Mouse (Mus musculus): Measurements from ENCODE around the gene Ccn5. TPM values are rescaled to one million over a fixed set of nuclear protein-coding genes. Genes with fewer than 3 reads are reported as not detected.
A peak's percentile ranks its signal among the peaks of the same experiment; 100 is the strongest.

Gene Ccn5
- polyA plus RNA-seq, 1 experiment from 2014 or later = 0.50 TPM

- Histone ChIP-seq H3K36me3 (no peaks in the 10 kb centered on the region), H3K27ac (no peak overlapping the region), H3K4me3 (replicated peaks) (no peak overlapping the region), H3K9me3 (no peaks in the 10 kb centered on the region), H3K27me3 (peaks cover 4% of the 10 kb centered on the region; the same call in 1 of the 2 replicates), H3K4me2 (no peak overlapping the region), H3K9ac (replicated peaks) (no peak overlapping the region), H3K4me1 (replicated peaks) (no peaks in the 10 kb centered on the region)
- ATAC-seq (ENCODE audit: insufficient number of reproducible peaks, insufficient read depth, low FRiP score, low TSS enrichment, low read depth) = no peak
- 76% methylated on average over 4 of the region's 4 CpGs for WGBS
Measured at GRCm38 (mm10) chr2:163842043-163842442, 21.4 kb downstream of the Ccn5 start.

GRCm38 (mm10) chr2:163853461-163853901 is 32.8 kb downstream of the Ccn5 start, which contains the start of gene Kcnk15:
Kcnk15 (plus strand) TSS chr2:163853651.
- WGBS = 1% methylated on average over 38 of the region's 38 CpGs
- Histone ChIP-seq H3K36me3 (no peaks in the 10 kb centered on the region), H3K9ac (replicated peaks) (no peak within 1 kb of the TSS), H3K9me3 (no peaks in the 10 kb centered on the region), H3K4me2 (peak within 1 kb of the TSS; percentile 39), H3K4me3 (replicated peaks) (peak within 1 kb of the TSS; percentile 31), H3K27ac (no peak within 1 kb of the TSS), H3K4me1 (replicated peaks) (peaks cover 11% of the 10 kb centered on the region; the same call in 1 of the 2 replicates), H3K27me3 (peaks cover 93% of the 10 kb centered on the region)
- ATAC-seq (ENCODE audit: insufficient number of reproducible peaks, insufficient read depth, low FRiP score, low TSS enrichment, low read depth) = 0 out of 2 replicates have a peak, but pooled peaks have one; percentile 61

- H3K9me3 ChIP-seq = no peaks in the 10 kb centered on the region
- no peak overlapping the region for H3K27ac ChIP-seq
- WGBS = 80% methylated on average over 6 of the region's 6 CpGs
- peaks cover 97% of the 10 kb centered on the region for H3K27me3 ChIP-seq
- no peak overlapping the region for H3K4me3 ChIP-seq (replicated peaks)
- no peak for ATAC-seq (ENCODE audit: insufficient number of reproducible peaks, insufficient read depth, low FRiP score, low TSS enrichment, low read depth)
- no peaks in the 10 kb centered on the region for H3K36me3 ChIP-seq
- no peak overlapping the region for H3K9ac ChIP-seq (replicated peaks)
- H3K4me1 ChIP-seq (replicated peaks) = peaks cover 11% of the 10 kb centered on the region
- no peak overlapping the region for H3K4me2 ChIP-seq
Measured at GRCm38 (mm10) chr2:163857233-163857632, 36.6 kb downstream of the Ccn5 start.

- 17% methylated on average over 50 of the region's 50 CpGs for whole genome bisulfite sequencing
- peak overlapping the region; percentile 10 for H3K4me3 ChIP-seq (replicated peaks)
- no peaks in the 10 kb centered on the region for H3K36me3 ChIP-seq
- H3K27ac ChIP-seq = no peak overlapping the region
- no peaks in the 10 kb centered on the region for H3K9me3 ChIP-seq
- H3K4me2 ChIP-seq = peak overlapping the region; percentile 31; the same call in 1 of the 2 replicates
- peaks cover 10% of the 10 kb centered on the region for H3K4me1 ChIP-seq (replicated peaks)
- H3K27me3 ChIP-seq = peaks cover 99% of the 10 kb centered on the region
- ATAC-seq (ENCODE audit: insufficient number of reproducible peaks, insufficient read depth, low FRiP score, low TSS enrichment, low read depth) = no peak
- no peak overlapping the region for H3K9ac ChIP-seq (replicated peaks)
Measured at GRCm38 (mm10) chr2:163858254-163858947, 37.7 kb downstream of the Ccn5 start.

- Histone ChIP-seq H3K9ac (replicated peaks) (no peak overlapping the region), H3K36me3 (no peaks in the 10 kb centered on the region), H3K4me1 (replicated peaks) (peaks cover 10% of the 10 kb centered on the region), H3K27ac (no peak overlapping the region), H3K4me3 (replicated peaks) (no peak overlapping the region), H3K4me2 (no peak overlapping the region), H3K27me3 (peaks cover 56% of the 10 kb centered on the region), H3K9me3 (no peaks in the 10 kb centered on the region)
- no peak for ATAC-seq (ENCODE audit: insufficient number of reproducible peaks, insufficient read depth, low FRiP score, low TSS enrichment, low read depth)
- WGBS = 94% methylated on average over 5 of the region's 5 CpGs
Measured at GRCm38 (mm10) chr2:163865311-163865710, 44.6 kb downstream of the Ccn5 start.

- no peak for ATAC-seq (ENCODE audit: insufficient number of reproducible peaks, insufficient read depth, low FRiP score, low TSS enrichment, low read depth)
- no peak overlapping the region for H3K27ac ChIP-seq
Measured at GRCm38 (mm10) chr2:163866061-163866460, 45.4 kb downstream of the Ccn5 start.

GRCm38 (mm10) chr2:163869783-163870182 is 49.1 kb downstream of the Ccn5 start:
- 55% methylated on average over 5 of the region's 5 CpGs for WGBS
- no peak overlapping the region for H3K4me2 ChIP-seq
- ATAC-seq (ENCODE audit: insufficient number of reproducible peaks, insufficient read depth, low FRiP score, low TSS enrichment, low read depth) = no peak
- H3K4me1 ChIP-seq (replicated peaks) = peaks cover 10% of the 10 kb centered on the region
- peaks cover 18% of the 10 kb centered on the region for H3K27me3 ChIP-seq
- H3K4me3 ChIP-seq (replicated peaks) = no peak overlapping the region
- H3K27ac ChIP-seq = no peak overlapping the region
- no peaks in the 10 kb centered on the region for H3K36me3 ChIP-seq
- H3K9me3 ChIP-seq = no peaks in the 10 kb centered on the region
- no peak overlapping the region for H3K9ac ChIP-seq (replicated peaks)

More at GRCm38 (mm10) chr2:163866061-163866460, 45.4 kb downstream of the Ccn5 start:
- Histone ChIP-seq H3K36me3 (no peaks in the 10 kb centered on the region), H3K4me2 (no peak overlapping the region), H3K27me3 (peaks cover 50% of the 10 kb centered on the region), H3K4me1 (replicated peaks) (peaks cover 10% of the 10 kb centered on the region), H3K9me3 (no peaks in the 10 kb centered on the region), H3K9ac (replicated peaks) (no peak overlapping the region), H3K4me3 (replicated peaks) (no peak overlapping the region)
- WGBS = 29% methylated on average over 9 of the region's 9 CpGs

GRCm38 (mm10) chr2:163871266-163871665 is 50.6 kb downstream of the Ccn5 start:
- ATAC-seq (ENCODE audit: insufficient number of reproducible peaks, insufficient read depth, low FRiP score, low TSS enrichment, low read depth) = no peak
- WGBS = 81% methylated on average over 4 of the region's 4 CpGs
- Histone ChIP-seq H3K9ac (replicated peaks) (no peak overlapping the region), H3K4me3 (replicated peaks) (no peak overlapping the region), H3K27ac (no peak overlapping the region), H3K4me2 (no peak overlapping the region), H3K36me3 (no peaks in the 10 kb centered on the region), H3K9me3 (no peaks in the 10 kb centered on the region), H3K27me3 (peaks cover 25% of the 10 kb centered on the region), H3K4me1 (replicated peaks) (peaks cover 5% of the 10 kb centered on the region)

- H3K4me3 ChIP-seq (replicated peaks) = no peak overlapping the region
- WGBS = 50% methylated on average over 3 of the region's 3 CpGs
- ATAC-seq (ENCODE audit: insufficient number of reproducible peaks, insufficient read depth, low FRiP score, low TSS enrichment, low read depth) = no peak
- no peaks in the 10 kb centered on the region for H3K36me3 ChIP-seq
- no peaks in the 10 kb centered on the region for H3K9me3 ChIP-seq
- H3K27me3 ChIP-seq = peaks cover 25% of the 10 kb centered on the region
- H3K9ac ChIP-seq (replicated peaks) = no peak overlapping the region
- H3K4me1 ChIP-seq (replicated peaks) = peaks cover 3% of the 10 kb centered on the region; the same call in 1 of the 2 replicates
- no peak overlapping the region for H3K4me2 ChIP-seq
- no peak overlapping the region for H3K27ac ChIP-seq
Measured at GRCm38 (mm10) chr2:163871906-163872305, 51.2 kb downstream of the Ccn5 start.

- H3K4me2 ChIP-seq = no peak overlapping the region
- no peaks in the 10 kb centered on the region for H3K36me3 ChIP-seq
- H3K27ac ChIP-seq = no peak overlapping the region
- H3K4me1 ChIP-seq (replicated peaks) = peaks cover 1% of the 10 kb centered on the region; the same call in 1 of the 2 replicates
- 49% methylated on average over 5 of the region's 5 CpGs for WGBS
- H3K27me3 ChIP-seq = peaks cover 20% of the 10 kb centered on the region
- H3K4me3 ChIP-seq (replicated peaks) = no peak overlapping the region
- no peak for ATAC-seq (ENCODE audit: insufficient number of reproducible peaks, insufficient read depth, low FRiP score, low TSS enrichment, low read depth)
- H3K9ac ChIP-seq (replicated peaks) = no peak overlapping the region
- H3K9me3 ChIP-seq = no peaks in the 10 kb centered on the region
Measured at GRCm38 (mm10) chr2:163874877-163875276, 54.2 kb downstream of the Ccn5 start.

GRCm38 (mm10) chr2:163875484-163875883 is 54.8 kb downstream of the Ccn5 start:
- WGBS = 79% methylated on average over 6 of the region's 7 CpGs
- Histone ChIP-seq H3K36me3 (no peaks in the 10 kb centered on the region), H3K27me3 (peaks cover 14% of the 10 kb centered on the region; the same call in 1 of the 2 replicates), H3K4me3 (replicated peaks) (no peak overlapping the region), H3K4me2 (no peak overlapping the region), H3K27ac (no peak overlapping the region), H3K9ac (replicated peaks) (no peak overlapping the region), H3K4me1 (replicated peaks) (no peaks in the 10 kb centered on the region; the same call in 1 of the 2 replicates), H3K9me3 (no peaks in the 10 kb centered on the region)
- no peak for ATAC-seq (ENCODE audit: insufficient number of reproducible peaks, insufficient read depth, low FRiP score, low TSS enrichment, low read depth)
